Mouse (Mus musculus) 3134 (cell line): ENCODE measurements at regions not wholly inside any gene's neighbourhood (a gene's known extent, or its start where the extent isn't known, plus 50 kb on each side); places are given as distances from the start of the nearest gene placed in this dataset.
"Not testable (repeated sequence)": the region's sequence is repeated elsewhere in the genome, so short reads cannot be mapped to it uniquely, and the experiment has no call there.

Experiments
- DNase-seq: peaks from one replicate; pipeline ENCODE4 v3.0.0-alpha.2; 2011; ENCODE audit warnings: low spot score; ENCODE audit not compliant: insufficient read length; ENCODE audit errors: extremely low read depth

DNA sequence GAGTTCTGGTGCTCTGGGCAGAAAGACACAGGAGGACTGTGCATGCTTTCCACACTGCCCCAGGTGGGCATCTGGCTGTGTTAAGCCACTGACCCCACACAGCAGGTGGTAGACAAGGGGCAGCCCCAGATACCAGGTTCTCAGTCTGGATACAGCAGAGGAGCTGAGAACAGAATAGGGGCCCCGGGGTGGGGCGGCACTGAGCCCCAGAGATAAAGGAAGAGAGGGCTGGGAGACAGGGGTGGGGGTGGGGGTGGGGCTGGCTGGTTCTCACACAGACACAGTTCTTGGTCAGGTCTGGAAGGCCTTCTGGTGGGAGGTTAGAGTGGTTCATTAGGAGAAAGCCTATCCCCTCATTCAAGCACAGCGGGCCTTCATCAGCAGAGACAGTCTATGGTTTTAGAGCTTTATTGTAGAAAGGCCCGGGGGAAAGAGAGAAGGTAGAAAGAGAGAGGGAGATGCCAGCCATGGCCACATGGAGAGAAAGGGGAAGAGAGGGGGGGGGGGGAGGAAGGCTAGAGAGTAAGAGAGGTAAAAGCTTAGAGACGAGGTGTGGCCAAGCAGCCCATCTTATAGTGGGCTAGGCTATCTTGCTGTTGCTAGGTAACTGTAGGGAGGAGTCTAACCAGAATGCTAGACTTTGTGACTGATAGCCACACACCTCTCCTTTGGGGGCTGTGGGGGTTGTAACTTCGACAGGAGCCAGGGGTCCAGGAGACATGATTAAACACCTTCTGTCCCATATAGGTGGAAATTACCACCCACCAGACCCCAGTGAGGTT lies 1403.1 kb downstream of the Zfp704 start:
- DNase-seq = no peak

DNA sequence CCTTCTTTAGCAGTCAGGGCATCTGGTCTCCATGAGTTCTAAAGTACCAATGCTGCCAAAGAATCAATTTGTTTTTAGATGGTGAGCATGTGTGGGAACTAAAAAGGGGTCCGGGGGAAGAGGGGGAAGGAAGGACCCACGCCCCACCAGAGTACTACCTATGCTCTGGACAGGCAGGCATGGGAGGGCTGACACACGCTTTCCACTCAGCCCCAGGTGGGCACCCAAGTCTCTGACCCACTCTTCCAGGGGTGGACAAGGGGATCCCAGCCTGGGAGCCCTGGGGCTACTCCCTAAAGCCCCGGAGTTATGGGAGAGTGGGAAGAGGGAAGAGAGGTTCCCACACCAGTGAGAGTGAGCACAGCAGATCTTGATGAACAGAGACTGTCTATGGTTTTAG lies 1446.9 kb downstream of the Zfp704 start:
- DNase-seq = no peak

DNA sequence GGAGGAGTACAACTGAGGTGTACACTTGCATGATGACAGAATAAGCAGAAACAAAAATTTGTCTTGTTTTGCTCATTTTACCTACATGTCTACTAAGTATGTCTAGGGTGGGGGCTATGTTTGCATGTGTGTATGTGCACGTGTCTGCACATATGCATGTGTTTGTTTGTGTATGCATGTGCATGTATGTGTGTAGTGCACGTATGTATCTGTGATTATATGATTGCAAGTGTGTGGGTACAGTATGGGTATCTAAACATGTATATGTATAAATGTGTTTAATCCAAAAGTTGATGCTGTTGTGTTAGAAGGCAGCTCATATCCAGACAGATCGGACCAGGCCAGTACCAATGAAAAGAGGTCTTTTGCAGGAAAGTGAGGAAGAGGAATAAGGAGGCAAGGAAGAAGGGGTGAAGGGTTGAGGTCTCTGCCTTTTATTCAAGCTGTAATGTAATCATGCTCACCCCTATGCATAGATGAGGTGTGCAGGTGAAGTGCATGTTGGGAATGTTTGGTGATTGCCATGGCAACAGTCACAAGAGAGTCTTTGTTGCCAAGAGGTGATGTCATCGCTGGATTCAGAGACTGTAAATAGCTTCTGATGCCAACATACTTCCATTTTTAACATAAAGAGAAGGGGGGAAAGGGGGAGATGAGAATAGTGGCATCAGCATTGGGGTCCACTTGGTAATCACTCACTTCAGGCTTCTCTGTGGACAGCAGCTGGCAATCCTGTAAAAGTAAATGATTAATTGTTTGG lies 1447.7 kb downstream of the Zfp704 start:
- no peak for DNase-seq

GRCm38 (mm10) chr3:8143016-8143415 lies 1466.9 kb downstream of the Zfp704 start:
- DNase-seq = no peak

DNA sequence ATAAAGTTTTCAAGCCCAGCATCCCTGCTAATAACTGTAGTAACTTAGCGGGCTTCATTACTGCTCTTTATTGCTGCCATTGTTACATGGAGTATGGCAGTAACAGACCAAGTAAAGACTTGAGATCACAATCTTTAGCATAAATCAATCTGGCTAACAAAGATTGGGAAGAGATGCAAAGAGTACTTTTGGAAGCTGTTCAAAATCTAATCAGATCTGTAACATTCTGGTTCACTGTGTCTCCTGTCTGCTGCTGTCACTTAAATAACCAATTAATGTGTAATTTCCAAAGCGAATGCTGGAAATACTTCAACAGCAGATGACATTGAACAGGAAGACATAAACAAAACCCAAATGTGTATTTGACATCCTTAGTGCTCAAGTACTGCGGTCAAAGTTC lies 1467.7 kb downstream of the Zfp704 start:
- DNase-seq = no peak

- no peak for DNase-seq
These were observed 1468.2 kb downstream of the Zfp704 start for GRCm38 (mm10) chr3:8141664-8142084.

DNA sequence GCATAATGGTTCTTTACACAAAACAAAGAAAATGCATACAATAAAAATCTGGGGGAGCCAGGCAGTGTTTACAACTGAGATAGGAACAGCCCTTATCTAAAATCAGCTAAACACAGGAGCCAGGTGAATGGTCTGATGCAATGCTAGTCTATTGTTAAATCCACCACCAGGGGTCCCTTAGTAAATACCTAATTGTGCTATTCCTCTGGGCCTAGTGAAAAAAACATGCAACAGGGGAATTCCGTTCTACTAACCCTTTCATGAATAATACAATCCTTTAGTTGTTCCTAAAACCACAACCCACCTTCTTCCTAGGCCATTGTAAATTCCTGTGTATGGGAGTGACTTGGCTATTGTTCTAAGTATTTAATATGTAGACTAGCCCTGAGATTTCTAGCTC lies 1486.2 kb downstream of the Zfp704 start:
- DNase-seq = not testable (repeated sequence)

GRCm38 (mm10) chr3:8123141-8123540 lies 1486.7 kb downstream of the Zfp704 start:
- no peak for DNase-seq

DNA sequence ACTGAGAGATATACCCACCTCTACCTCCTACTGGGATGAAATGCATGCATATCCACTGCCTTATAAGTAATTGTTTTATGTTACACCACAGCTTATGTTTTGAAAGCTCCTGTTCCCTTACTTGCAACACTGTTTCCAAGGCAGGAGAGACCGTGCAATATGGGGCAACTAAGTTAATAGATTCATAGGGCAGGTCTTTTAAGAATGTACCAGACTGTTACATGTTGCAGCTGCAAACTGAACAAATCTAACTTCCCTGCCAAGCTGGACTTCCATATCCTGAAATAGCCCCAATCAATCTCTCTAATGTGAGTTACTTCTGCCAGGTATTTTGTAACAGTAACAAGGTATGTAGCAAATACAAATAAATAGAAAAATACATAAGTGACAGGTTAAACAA lies 1478.0 kb upstream of the 1700008P02Rik start:
- no peak for DNase-seq

DNA sequence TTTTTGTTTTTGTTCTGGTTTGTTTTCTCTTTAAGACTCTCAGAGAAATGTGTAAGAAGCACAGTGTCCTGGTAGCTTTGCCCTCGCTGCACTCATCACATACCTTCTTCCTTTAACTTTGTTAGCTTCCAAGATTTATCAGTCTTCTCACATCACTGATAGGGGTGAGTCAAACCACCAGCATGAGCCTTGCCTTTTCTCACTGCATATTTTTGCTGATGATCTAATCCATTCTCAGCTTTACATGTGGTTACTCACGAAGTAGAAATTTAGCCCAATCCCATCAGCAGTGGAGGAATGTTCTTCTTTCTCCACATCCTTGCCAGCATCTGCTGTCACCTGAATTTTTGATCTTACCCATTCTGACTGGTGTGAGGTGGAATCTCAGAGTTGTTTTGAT lies 1464.5 kb upstream of the 1700008P02Rik start:
- peak; percentile 62 for DNase-seq

DNA sequence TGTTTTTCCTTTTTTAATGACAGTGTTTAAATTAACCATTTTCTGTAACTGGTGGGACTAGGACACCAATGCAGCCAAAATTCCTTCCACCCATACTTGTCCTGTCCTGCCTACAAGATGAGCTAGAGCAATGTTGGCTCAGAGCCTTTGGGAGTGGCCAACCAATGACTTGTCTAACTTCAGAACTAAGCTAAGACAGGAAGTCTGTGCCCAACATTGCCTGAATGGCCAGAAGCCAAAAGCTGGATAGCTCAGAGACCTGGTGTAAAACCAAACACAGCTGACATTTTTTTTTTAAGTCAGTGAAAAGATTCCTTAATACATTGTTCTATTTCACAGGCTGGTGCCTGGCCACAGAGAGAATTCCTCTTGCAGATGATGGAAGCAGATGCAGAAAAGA lies 1433.5 kb upstream of the 1700008P02Rik start:
- peak; percentile 65 for DNase-seq

DNA sequence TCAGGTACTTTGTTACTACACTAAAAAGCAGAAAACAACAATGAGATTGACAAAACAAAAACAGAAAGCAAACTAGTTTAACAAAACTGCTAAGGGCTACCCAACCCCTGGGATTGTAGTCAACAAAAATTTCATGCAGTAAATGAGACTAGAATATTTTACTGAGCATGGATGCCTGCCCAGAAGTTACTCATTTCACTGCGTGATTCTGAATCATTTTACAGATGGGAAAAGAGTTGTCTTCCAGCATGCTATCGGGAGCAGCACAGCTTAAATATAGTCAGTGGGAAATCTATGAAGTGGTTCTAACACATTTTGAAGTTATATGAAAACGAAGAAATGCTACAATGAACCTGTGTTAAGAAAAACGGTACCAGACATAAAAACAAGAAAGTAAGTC lies 1430.9 kb upstream of the 1700008P02Rik start:
- peak; percentile 39 for DNase-seq

DNA sequence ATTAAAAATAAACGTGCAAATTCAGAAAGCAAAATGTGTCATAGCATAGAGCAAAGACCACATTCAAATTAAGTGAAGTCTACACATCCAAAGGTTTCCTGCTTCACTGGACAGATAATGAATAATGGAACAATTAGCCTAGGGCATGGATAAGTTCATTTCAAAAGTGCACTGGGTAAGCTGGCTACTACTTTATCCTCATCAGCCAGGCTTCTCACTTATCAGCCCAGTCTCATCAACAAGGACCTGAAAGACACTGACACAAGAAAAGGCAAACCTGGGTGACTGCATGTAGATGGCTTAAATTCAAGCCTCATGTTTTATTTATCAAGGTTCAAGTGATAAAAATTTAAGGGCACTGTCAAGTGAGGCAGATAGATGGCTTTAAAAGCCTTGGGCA lies 1429.5 kb upstream of the 1700008P02Rik start:
- DNase-seq = no peak

- no peak for DNase-seq
These were observed 1426.1 kb upstream of the 1700008P02Rik start for GRCm38 (mm10) chr3:8046348-8046747.

- DNase-seq = no peak
These were observed 1416.5 kb upstream of the 1700008P02Rik start for GRCm38 (mm10) chr3:8036697-8037096.

DNA sequence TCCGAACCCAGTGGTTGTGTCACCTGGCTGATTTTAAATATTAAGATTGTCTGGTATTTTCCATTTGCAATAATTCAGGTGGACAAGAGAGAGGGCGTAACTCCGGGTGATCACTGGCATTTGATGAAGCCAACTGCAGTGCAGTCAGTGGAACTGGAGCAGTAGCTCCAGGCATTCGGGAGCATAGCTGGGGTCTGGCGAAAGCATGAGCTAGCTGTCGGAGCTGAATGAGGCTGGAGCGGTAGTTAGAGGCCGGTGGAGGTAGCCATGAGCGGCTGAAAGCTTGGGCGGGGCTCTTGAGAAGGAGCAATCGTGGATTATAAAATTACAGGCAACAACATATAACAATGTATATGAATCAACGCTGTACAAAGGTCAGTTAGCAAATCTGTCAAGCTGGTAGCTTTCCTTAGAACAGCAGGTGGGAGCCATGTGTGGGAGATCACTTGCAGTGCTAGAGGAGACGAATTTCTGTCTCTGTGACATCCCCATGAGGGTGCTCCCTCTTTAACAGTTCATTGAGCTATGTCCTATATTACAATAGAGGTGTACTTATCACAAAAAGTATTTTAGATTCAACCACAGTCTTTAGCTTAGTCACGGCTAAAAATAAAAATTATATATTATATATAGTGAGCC lies 1415.0 kb upstream of the 1700008P02Rik start:
- no peak for DNase-seq

DNA sequence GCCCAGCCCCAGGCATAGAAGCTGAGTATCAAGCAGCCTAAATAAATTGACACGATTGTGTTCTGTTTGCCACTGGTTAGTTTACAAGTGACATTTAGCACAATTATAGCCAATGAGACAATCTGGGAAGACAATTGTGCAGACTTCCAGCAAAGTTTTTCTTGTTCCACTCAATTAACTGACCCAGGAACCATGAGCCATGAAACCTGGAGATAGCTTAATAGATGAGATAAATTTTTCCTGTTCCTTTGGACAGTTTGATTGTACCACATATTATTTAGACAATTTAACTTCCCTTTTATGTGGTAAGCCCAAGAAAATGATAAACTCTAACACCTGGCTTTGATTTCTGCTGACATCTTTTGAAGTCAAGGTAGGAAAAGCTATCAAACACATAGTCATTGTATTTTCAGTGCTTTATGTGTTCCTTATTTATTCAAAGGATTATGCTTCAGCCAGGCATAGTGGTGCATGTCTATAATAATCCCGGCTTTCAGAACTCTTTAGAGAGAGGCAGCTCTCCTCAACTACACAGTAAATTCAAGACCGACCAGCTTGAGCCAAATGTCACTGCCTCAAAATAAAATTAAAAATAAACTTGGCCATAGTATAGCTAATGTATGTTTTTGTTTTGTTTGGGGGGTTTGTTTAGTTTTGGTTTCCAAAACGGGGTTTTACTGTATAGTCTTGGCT lies 1406.2 kb upstream of the 1700008P02Rik start:
- DNase-seq = no peak

DNA sequence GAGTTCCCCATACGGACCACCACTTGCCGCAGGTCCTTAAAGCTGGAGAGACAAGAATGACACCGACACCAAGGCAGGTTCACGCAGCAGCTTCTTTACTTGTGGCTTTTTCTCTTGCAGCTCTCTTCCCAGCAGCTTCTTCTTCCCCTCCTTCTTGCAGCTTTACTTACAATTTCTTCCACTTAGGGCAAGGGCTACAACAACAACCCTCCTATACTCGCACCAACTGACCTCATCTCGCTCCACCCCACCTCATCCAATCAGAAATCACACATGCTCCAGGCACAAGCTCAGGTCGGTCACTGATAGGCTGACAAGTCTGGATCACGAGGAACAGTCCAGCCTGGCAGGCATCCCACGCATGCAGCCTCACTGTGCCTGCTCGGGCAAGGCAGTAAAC lies 1402.4 kb upstream of the 1700008P02Rik start:
- DNase-seq = peak; percentile 46

- no peak for DNase-seq
These were observed 1397.2 kb upstream of the 1700008P02Rik start for GRCm38 (mm10) chr3:8017489-8017888.

- DNase-seq = no peak
These were observed 1396.7 kb upstream of the 1700008P02Rik start for GRCm38 (mm10) chr3:8016945-8017344.

GRCm38 (mm10) chr3:8009966-8010365 lies 1389.7 kb upstream of the 1700008P02Rik start:
- no peak for DNase-seq
